Mouse (Mus musculus) forebrain, embryonic 14.5 days (tissue): ENCODE results near the gene Cwc25. TPM values are rescaled to one million over a fixed set of nuclear protein-coding genes. Genes with fewer than 3 reads are reported as not detected.

Source experiments
- ATAC-seq: fragments of 200-750 bp; cut with Nextera tagmentation; 2 replicates; pipeline ENCODE4 v1.8.0; 2017; ENCODE audit warnings: mild to moderate bottlenecking, moderate library complexity
- DNase-seq: peaks from one replicate; pipeline ENCODE4 v3.0.0-alpha.2; 2015; ENCODE audit warnings: low spot score
- H3K27ac ChIP-seq: fragments of 300-500 bp; sonication (generic); 2 replicates; pipeline ENCODE4 v1.5.1; 2014; ENCODE audit warnings: low read depth, mild to moderate bottlenecking, control low read depth, low read length, moderate library complexity
- H3K27me3 ChIP-seq: fragments of 300-500 bp; sonication (generic); replicated peaks from 2 replicates; pipeline ENCODE4 v1.6.1; 2014; ENCODE audit warnings: low read length, control low read depth, mixed read lengths; ENCODE audit not compliant: control insufficient read depth, insufficient read depth
- H3K36me3 ChIP-seq: fragments of 300-500 bp; sonication (generic); 2 replicates; pipeline ENCODE4 v1.6.1; 2014; ENCODE audit warnings: low read length, control low read depth; ENCODE audit not compliant: control insufficient read depth, insufficient read depth
- H3K4me1 ChIP-seq: fragments of 300-500 bp; sonication (generic); 2 replicates; pipeline ENCODE4 v1.6.1; 2014; ENCODE audit warnings: antibody characterized with exemption, low read length, control low read depth; ENCODE audit not compliant: control insufficient read depth, insufficient read depth
- H3K4me2 ChIP-seq: fragments of 300-500 bp; sonication (generic); 2 replicates; pipeline ENCODE4 v1.6.1; 2014; ENCODE audit warnings: mild to moderate bottlenecking, control low read depth, low read length
- H3K4me3 ChIP-seq: fragments of 300-500 bp; sonication (generic); 2 replicates; pipeline ENCODE4 v1.5.1; 2014; ENCODE audit warnings: low read depth, low read length, control low read depth
- H3K9ac ChIP-seq: fragments of 300-500 bp; sonication (generic); 2 replicates; pipeline ENCODE4 v1.6.1; 2014; ENCODE audit warnings: mild to moderate bottlenecking, low read length, control low read depth, moderate library complexity
- H3K9me3 ChIP-seq: fragments of 300-500 bp; sonication (generic); replicated peaks from 2 replicates; pipeline ENCODE4 v1.6.1; 2016; ENCODE audit warnings: low read length, control low read depth, mixed read lengths; ENCODE audit not compliant: control insufficient read depth
- WGBS: fragments of 180-500 bp; shearing (Covaris S2); extraction: QIAGEN DNeasy Blood & Tissue Kit; methylation state at CpG from one replicate; pipeline ENCODE4 v1.1.7; 2014; 5-methylcytosine and 5-hydroxymethylcytosine counted together
- polyA plus RNA-seq: library from polyadenylated mRNA; unstranded; fragments of >200 nt; fragmentation: Nextera tagmentation; extraction: Ambion mirVana; gene quantifications from 2 replicates; pipeline ENCODE4 v1.2.1, GENCODE M21; 2014

The Cwc25 gene
- polyA plus RNA-seq, 1 experiment from 2014 or later = 9.9 TPM

- Histone ChIP-seq H3K4me3 (peak overlapping the region; percentile 93; the same call in 1 of the 2 replicates), H3K27me3 (no peaks in the 10 kb centered on the region), H3K9ac (peak overlapping the region; percentile 95; the same call in 1 of the 2 replicates), H3K9me3 (no peaks in the 10 kb centered on the region), H3K27ac (no peak overlapping the region), H3K36me3 (peaks cover 57% of the 10 kb centered on the region), H3K4me2 (peak overlapping the region; percentile 83), H3K4me1 (peaks cover 10% of the 10 kb centered on the region)
- ATAC-seq = no peak
- WGBS = 79% methylated on average over 2 of the region's 2 CpGs
- no peak for DNase-seq
Measured at GRCm38 (mm10) chr11:97779968-97780701, 13.8 kb upstream of the Cwc25 start.

- Histone ChIP-seq H3K9ac (no peak overlapping the region), H3K9me3 (no peaks in the 10 kb centered on the region), H3K4me3 (no peak overlapping the region), H3K27ac (no peak overlapping the region), H3K36me3 (peaks cover 63% of the 10 kb centered on the region), H3K4me1 (peaks cover 10% of the 10 kb centered on the region), H3K4me2 (no peak overlapping the region), H3K27me3 (no peaks in the 10 kb centered on the region)
- DNase-seq (no peak), ATAC-seq (no peak)
- 93% methylated on average over 1 of the region's 1 CpGs for WGBS
Measured at GRCm38 (mm10) chr11:97778918-97779317, 12.6 kb upstream of the Cwc25 start.

GRCm38 (mm10) chr11:97777129-97777529 is 10.8 kb upstream of the Cwc25 start:
- no peak overlapping the region for H3K4me3 ChIP-seq
- H3K27ac ChIP-seq = no peak overlapping the region
- H3K4me2 ChIP-seq = no peak overlapping the region
- peaks cover 63% of the 10 kb centered on the region for H3K36me3 ChIP-seq
- no peak overlapping the region for H3K9ac ChIP-seq
- 42% methylated on average over 2 of the region's 2 CpGs for WGBS
- H3K27me3 ChIP-seq = no peaks in the 10 kb centered on the region
- no peaks in the 10 kb centered on the region for H3K9me3 ChIP-seq
- DNase-seq = peak; percentile 52
- peaks cover 10% of the 10 kb centered on the region for H3K4me1 ChIP-seq
- no peak for ATAC-seq

- ATAC-seq = no peak
- no peaks in the 10 kb centered on the region for H3K27me3 ChIP-seq
- no peak overlapping the region for H3K4me2 ChIP-seq
- no peak overlapping the region for H3K4me3 ChIP-seq
- H3K36me3 ChIP-seq = peaks cover 63% of the 10 kb centered on the region
- H3K9me3 ChIP-seq = no peaks in the 10 kb centered on the region
- H3K9ac ChIP-seq = no peak overlapping the region
- H3K4me1 ChIP-seq = peaks cover 10% of the 10 kb centered on the region
- no peak overlapping the region for H3K27ac ChIP-seq
- 60% methylated on average over 5 of the region's 5 CpGs for WGBS
- no peak for DNase-seq
Measured at GRCm38 (mm10) chr11:97776497-97777128, 10.3 kb upstream of the Cwc25 start.

- no peak for DNase-seq
- WGBS = 40% methylated on average over 17 of the region's 17 CpGs
- no peak within 1 kb of the TSS; the same call in 1 of the 2 replicates for H3K27ac ChIP-seq
- H3K9ac ChIP-seq = peak within 1 kb of the TSS; percentile 13; the same call in 1 of the 2 replicates
- H3K27me3 ChIP-seq = no peaks in the 10 kb centered on the region
- H3K4me3 ChIP-seq = no peak within 1 kb of the TSS
- H3K9me3 ChIP-seq = no peaks in the 10 kb centered on the region
- H3K4me1 ChIP-seq = peaks cover 8% of the 10 kb centered on the region
- H3K36me3 ChIP-seq = peaks cover 61% of the 10 kb centered on the region
- H3K4me2 ChIP-seq = no peak within 1 kb of the TSS
- ATAC-seq = no peak
Measured at GRCm38 (mm10) chr11:97775808-97776496, 9.6 kb upstream of the Cwc25 start, which contains the start of gene 1700001P01Rik. Gene 1700001P01Rik, minus strand, starts transcription at chr11:97775918.

GRCm38 (mm10) chr11:97775186-97775585 is 8.8 kb upstream of the Cwc25 start:
- H3K4me1 ChIP-seq = peaks cover under 1% of the 10 kb centered on the region; the same call in 1 of the 2 replicates
- 82% methylated on average over 13 of the region's 13 CpGs for WGBS

GRCm38 (mm10) chr11:97771410-97771809 is 5.1 kb upstream of the Cwc25 start:
- Histone ChIP-seq H3K27me3 (no peaks in the 10 kb centered on the region), H3K4me1 (no peaks in the 10 kb centered on the region), H3K9me3 (no peaks in the 10 kb centered on the region), H3K4me3 (no peak overlapping the region), H3K27ac (no peak overlapping the region), H3K4me2 (no peak overlapping the region), H3K9ac (no peak overlapping the region), H3K36me3 (peaks cover 18% of the 10 kb centered on the region)
- 78% methylated on average over 14 of the region's 14 CpGs for WGBS
- ATAC-seq (no peak), DNase-seq (no peak)

More at GRCm38 (mm10) chr11:97775186-97775585, 8.8 kb upstream of the Cwc25 start:
- H3K36me3 ChIP-seq = peaks cover 54% of the 10 kb centered on the region
- ATAC-seq (no peak), DNase-seq (no peak)
- H3K4me3 ChIP-seq = no peak overlapping the region
- no peaks in the 10 kb centered on the region for H3K27me3 ChIP-seq
- H3K9ac ChIP-seq = no peak overlapping the region
- no peak overlapping the region for H3K4me2 ChIP-seq
- no peaks in the 10 kb centered on the region for H3K9me3 ChIP-seq
- no peak overlapping the region; the same call in 1 of the 2 replicates for H3K27ac ChIP-seq

- Histone ChIP-seq H3K9me3 (no peaks in the 10 kb centered on the region), H3K27ac (no peak overlapping the region), H3K36me3 (peaks cover 2% of the 10 kb centered on the region; the same call in 1 of the 2 replicates), H3K9ac (no peak overlapping the region), H3K4me2 (no peak overlapping the region), H3K4me3 (no peak overlapping the region), H3K27me3 (no peaks in the 10 kb centered on the region), H3K4me1 (peaks cover 9% of the 10 kb centered on the region)
- DNase-seq = no peak
- no peak for ATAC-seq
- 36% methylated on average over 2 of the region's 2 CpGs for WGBS
Measured at GRCm38 (mm10) chr11:97769704-97770103, 3.3 kb upstream of the Cwc25 start.
